Mouse (Mus musculus) NIH3T3 (cell line): ENCODE results near the gene Gm2974.
"Not testable (repeated sequence)": the region's sequence is repeated elsewhere in the genome, so short reads cannot be mapped to it uniquely, and the experiment has no call there.

ENCODE experiments used
- DNase-seq: peaks from one replicate; pipeline ENCODE4 v3.0.0-alpha.2; 2012; ENCODE audit warnings: low read depth

Gm2974 gene

DNA sequence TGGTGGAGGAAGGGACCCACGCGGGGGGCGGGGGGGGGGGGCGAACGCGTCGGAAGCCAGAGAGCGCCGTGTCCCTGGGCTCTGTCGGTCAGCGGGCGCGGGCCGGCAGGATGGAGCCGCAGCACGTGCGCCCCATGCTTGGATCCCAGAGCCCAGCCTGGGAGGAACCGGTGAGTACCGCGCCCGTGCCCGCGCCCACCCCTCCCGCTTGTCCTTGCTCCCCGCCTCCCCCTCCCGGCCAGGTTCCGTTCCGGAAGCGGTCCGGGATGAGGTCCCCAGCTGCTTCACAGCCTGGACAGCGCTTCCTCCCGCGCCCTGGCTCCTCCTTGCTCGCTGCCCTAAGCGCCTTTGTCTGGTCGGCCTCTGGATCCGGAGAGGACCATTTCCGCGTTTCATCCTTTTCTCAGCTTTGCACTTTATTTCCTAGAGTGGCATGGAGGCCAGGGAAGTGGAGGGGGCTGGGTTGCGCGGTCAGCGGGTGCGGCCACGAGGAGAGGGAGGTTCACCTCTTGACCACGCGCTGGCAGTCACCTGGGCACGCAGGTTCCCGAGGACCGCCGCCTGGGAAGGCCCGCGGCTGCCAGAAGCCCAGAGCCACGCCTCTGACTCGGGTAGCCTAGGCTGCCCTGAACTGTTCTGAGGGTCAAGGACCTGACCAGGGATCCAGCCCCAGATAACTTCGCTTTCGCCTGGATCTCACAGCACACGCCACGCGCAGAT lies at the start of gene Gm2974:
Gene Gm2974 (plus strand): TSS at position 86 of the 720 bp plus-strand sequence.
- DNase-seq = not testable (repeated sequence)

- DNase-seq = not testable (repeated sequence)
Measured at GRCm38 (mm10) chr14:4141646-4142045, 40.7 kb upstream of the Gm2974 start.

GRCm38 (mm10) chr14:4164730-4165129 lies 17.6 kb upstream of the Gm2974 start, which contains the start of gene Gm3127:
Gene Gm3127 (plus strand): TSS chr14:4165030.
- DNase-seq = not testable (repeated sequence)

DNA sequence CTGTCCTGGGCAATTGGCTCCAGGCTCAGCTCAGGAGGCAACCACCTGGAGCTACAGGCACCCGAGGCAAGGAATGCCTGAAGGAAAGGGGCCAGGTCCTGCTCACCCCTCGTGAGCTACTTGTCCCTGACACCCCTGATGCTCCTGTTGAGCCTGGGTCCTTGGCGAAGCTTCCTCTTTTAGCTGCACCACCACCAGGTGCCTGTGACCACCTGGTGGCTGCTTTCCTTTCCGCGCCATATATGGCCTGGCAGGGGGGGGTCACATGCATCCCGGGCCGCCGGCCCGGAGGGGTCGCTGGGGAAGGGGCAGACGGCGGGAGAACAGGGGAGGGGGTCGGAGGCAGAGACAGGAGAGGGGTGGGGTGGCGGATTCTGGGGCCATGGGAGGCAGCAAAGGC lies 346 bp upstream of the Gm2974 start:
- not testable (repeated sequence) for DNase-seq

DNA sequence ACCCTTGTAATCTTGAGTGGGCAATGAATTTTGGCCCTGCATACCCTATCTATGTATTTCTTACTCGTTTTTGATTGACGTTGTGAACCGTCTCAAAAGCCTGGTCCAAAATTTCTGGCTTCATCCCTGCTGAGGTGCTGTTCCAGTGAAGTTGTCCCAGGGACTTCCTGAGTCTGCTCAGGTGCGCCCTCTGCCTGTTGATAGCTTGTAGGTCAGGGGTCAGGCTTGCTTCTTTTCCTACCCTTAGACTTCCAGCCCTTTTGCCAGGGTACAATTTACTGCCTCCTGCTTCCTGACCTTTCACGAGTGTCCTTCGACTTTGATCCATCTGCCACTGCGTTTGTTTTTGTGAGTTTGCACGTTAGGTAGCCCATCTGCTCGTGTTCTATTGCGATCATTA lies 999 bp downstream of the Gm2974 start:
- not testable (repeated sequence) for DNase-seq

GRCm38 (mm10) chr14:4249331-4249730 lies 67.0 kb downstream of the Gm2974 start, which contains the start of gene Gm3138:
Gene Gm3138 (plus strand): TSS chr14:4249631.
- DNase-seq = not testable (repeated sequence)
